Mouse (Mus musculus) intestine, embryonic 14.5 days (tissue): ENCODE results near the gene Pet100. TPM values are rescaled to one million over a fixed set of nuclear protein-coding genes. Genes with fewer than 3 reads are reported as not detected.
"Not testable (repeated sequence)": the region's sequence is repeated elsewhere in the genome, so short reads cannot be mapped to it uniquely, and the experiment has no call there.

Experiments used
- ATAC-seq: fragments of 200-750 bp; cut with Nextera tagmentation; replicated peaks from 2 replicates; pipeline ENCODE4 v1.8.0; 2017; ENCODE audit warnings: low read depth, moderate number of reproducible peaks, moderate TSS enrichment, moderate library complexity; ENCODE audit not compliant: low FRiP score, low TSS enrichment
- DNase-seq: peaks from one replicate; pipeline ENCODE4 v3.0.0-alpha.2; 2018; ENCODE audit warnings: low spot score
- H3K27ac ChIP-seq: fragments of 300-500 bp; sonication (generic); 2 replicates; pipeline ENCODE4 v1.5.1; 2014; ENCODE audit warnings: low read depth, mild to moderate bottlenecking, control low read depth
- H3K27me3 ChIP-seq: fragments of 300-500 bp; sonication (generic); replicated peaks from 2 replicates; pipeline ENCODE4 v1.6.1; 2014; ENCODE audit warnings: low read length, control low read depth; ENCODE audit not compliant: control insufficient read depth, insufficient read depth
- H3K36me3 ChIP-seq: fragments of 300-500 bp; sonication (generic); 2 replicates; pipeline ENCODE4 v1.6.1; 2014; ENCODE audit warnings: low read length, control low read depth; ENCODE audit not compliant: control insufficient read depth, insufficient read depth
- H3K4me1 ChIP-seq: fragments of 300-500 bp; sonication (generic); replicated peaks from 2 replicates; pipeline ENCODE4 v1.6.1; 2014; ENCODE audit warnings: low read length, control low read depth, mixed read lengths; ENCODE audit not compliant: control insufficient read depth, insufficient read depth
- H3K4me2 ChIP-seq: fragments of 300-500 bp; sonication (generic); 2 replicates; pipeline ENCODE4 v1.6.1; 2014; ENCODE audit warnings: low read length
- H3K4me3 ChIP-seq: fragments of 300-500 bp; sonication (generic); 2 replicates; pipeline ENCODE4 v1.5.1; 2014; ENCODE audit warnings: low read depth, low read length, control low read depth, mixed read lengths
- H3K9ac ChIP-seq: fragments of 300-500 bp; sonication (generic); 2 replicates; pipeline ENCODE4 v1.6.1; 2014; ENCODE audit warnings: mild to moderate bottlenecking, low read length
- H3K9me3 ChIP-seq: fragments of 300-500 bp; sonication (generic); 2 replicates; pipeline ENCODE4 v1.6.1; 2016; ENCODE audit warnings: low read length, control low read depth; ENCODE audit not compliant: control insufficient read depth
- WGBS: fragments of 180-500 bp; shearing (Covaris S2); extraction: QIAGEN DNeasy Blood & Tissue Kit; methylation state at CpG from one replicate; pipeline ENCODE4 v1.1.7; 2014; 5-methylcytosine and 5-hydroxymethylcytosine counted together
- polyA plus RNA-seq: library from polyadenylated mRNA; unstranded; fragments of >200 nt; fragmentation: Nextera tagmentation; extraction: Ambion mirVana; gene quantifications from 2 replicates; pipeline ENCODE4 v1.2.1, GENCODE M21; 2014

Pet100 gene
- polyA plus RNA-seq: 95.1 and 95.4 TPM in 2 replicates

DNA sequence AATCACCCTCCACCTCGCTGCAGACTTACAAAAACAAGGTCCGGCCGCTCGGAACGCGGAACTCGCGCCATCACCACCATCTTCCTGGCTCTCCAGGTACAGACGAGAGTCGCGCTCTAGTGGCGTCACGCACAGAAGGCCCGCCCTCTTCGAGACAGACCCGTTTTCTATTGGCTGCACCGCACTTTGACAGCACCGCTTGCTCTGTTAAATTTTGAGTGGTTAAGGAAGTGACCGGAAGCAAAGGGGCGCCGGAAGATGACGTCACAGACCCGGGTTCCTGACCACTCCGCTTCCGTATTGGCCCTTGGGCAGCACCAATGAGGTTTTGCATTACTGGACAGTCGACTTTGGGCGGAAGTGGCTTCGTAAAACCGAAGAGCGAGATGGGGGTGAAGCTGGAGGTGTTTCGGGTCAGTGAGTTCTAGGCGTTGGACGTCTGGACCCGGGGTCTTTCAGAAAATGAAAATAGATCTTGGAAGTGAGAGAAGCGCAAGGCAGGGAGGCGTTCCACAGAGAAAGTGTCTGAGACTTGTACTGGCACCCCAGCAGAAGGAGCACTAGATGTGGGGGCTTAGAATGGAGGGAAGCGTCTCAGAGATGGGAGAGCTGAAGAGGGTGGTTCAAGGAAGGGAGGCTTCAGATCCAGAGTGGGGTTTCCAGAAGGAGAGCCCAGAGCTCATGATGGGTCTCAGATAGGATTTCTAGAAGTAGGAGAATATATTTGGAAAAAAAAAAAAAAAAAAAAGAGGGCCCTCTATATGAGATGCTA lies at the start of gene Pet100, which contains the start of gene Xab2:
Pet100 (plus strand) TSS at position 350 of the 772 bp plus-strand sequence.
Xab2 (minus strand) TSS at position 118 of the 772 bp plus-strand sequence.
- H3K9ac ChIP-seq: peak within 1 kb of the TSS; percentile 81
- H3K27me3 ChIP-seq: no peaks in the 10 kb centered on the region
- no peaks in the 10 kb centered on the region for H3K9me3 ChIP-seq
- peak within 1 kb of the TSS; percentile 94 for H3K4me3 ChIP-seq
- H3K27ac ChIP-seq: no peak within 1 kb of the TSS
- under 1% methylated on average over 37 of the region's 37 CpGs for WGBS
- ATAC-seq (peak; percentile 99), DNase-seq (peak; percentile 100)
- peaks cover 7% of the 10 kb centered on the region; the same call in 1 of the 2 replicates for H3K4me1 ChIP-seq
- peaks cover 19% of the 10 kb centered on the region for H3K36me3 ChIP-seq
- peak within 1 kb of the TSS; percentile 70 for H3K4me2 ChIP-seq

DNA sequence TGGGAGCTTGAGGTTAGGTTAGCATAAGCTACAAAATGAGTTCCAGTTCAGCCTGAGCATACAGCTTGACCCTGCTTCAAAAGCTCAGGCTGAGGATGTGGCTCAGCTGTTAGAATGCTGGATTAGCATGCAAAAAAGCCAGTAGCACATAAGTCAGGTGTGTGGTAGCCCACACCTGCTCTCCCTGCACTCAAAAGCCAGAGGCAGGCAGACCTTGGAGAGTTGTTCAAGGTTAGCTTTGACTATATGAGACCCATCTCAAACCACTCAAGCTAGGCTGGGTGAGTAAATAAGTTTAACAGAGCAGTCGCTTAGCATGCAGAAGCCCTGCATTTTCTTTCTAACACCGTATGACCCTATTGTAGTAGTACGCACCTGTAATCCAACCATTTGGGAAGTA lies 46.8 kb upstream of the Pet100 start:
- H3K4me2 ChIP-seq: no peak overlapping the region
- H3K4me1 ChIP-seq: no peaks in the 10 kb centered on the region
- DNase-seq (no peak), ATAC-seq (no peak)
- no peaks in the 10 kb centered on the region for H3K27me3 ChIP-seq
- H3K36me3 ChIP-seq: no peaks in the 10 kb centered on the region
- H3K9ac ChIP-seq: no peak overlapping the region
- H3K9me3 ChIP-seq: no peaks in the 10 kb centered on the region
- 94% methylated on average over 3 of the region's 3 CpGs for WGBS
- H3K4me3 ChIP-seq: no peak overlapping the region
- H3K27ac ChIP-seq: no peak overlapping the region

GRCm38 (mm10) chr8:3576211-3576960 lies 45.0 kb upstream of the Pet100 start:
- Histone ChIP-seq H3K27ac (no peak overlapping the region), H3K4me1 (no peaks in the 10 kb centered on the region), H3K27me3 (no peaks in the 10 kb centered on the region), H3K36me3 (no peaks in the 10 kb centered on the region), H3K9ac (no peak overlapping the region), H3K9me3 (no peaks in the 10 kb centered on the region), H3K4me3 (no peak overlapping the region), H3K4me2 (no peak overlapping the region)
- DNase-seq (no peak), ATAC-seq (no peak)
- WGBS: 68% methylated on average over 15 of the region's 15 CpGs

DNA sequence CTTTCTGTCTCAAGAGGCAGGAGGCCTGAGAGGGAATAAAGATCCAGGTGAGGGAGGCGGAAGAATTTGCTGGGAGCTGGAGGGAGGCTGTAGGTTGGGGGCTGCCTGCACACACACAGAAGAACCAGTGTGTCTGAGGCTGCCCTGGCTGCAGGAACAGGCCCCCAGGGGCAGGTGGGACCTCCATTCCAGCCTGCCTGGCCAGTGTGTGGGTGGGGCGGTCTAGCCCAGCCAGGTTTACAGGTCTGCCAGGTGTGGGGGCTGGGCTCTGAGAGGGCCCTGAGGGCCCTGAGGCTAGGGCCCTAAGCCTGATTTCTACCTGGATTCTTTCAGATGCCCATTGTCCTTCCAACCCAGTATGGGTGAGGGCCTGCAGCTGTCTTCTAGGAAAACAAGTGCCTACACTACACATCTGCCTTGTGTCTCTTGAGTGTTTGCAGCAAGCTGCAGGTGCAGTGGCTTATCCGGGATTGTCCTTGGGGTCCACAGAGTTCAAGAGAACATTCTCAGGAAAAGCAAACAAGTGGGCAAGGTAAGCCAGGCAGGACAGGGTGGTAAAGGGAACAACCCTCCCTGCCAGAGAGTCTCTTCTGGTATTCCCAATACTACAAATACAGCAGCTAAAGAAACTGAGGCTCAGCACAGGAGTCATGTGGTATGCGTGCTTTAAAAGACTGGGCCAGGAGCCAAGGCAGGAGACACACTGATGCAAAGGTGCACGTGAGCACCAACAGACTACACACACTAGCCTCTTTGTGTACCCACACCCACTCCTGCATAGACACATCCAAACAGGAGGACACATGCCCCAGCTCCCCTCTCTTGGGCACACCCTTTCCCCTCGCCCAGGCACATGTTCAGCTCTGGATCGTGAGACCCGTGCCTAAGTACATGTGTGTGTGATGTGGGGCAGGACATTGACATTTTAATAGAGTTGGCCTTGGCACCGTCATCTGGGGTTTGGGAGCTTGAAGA lies 41.7 kb upstream of the Pet100 start:
- H3K4me3 ChIP-seq: no peak overlapping the region
- H3K27me3 ChIP-seq: no peaks in the 10 kb centered on the region
- 76% methylated on average over 9 of the region's 9 CpGs for WGBS
- H3K4me1 ChIP-seq: no peaks in the 10 kb centered on the region
- no peaks in the 10 kb centered on the region for H3K9me3 ChIP-seq
- H3K36me3 ChIP-seq: no peaks in the 10 kb centered on the region
- no peak overlapping the region for H3K4me2 ChIP-seq
- H3K9ac ChIP-seq: no peak overlapping the region
- peak overlapping the region; percentile 24; the same call in 1 of the 2 replicates for H3K27ac ChIP-seq
- DNase-seq: no peak
- peak; percentile 73 for ATAC-seq

DNA sequence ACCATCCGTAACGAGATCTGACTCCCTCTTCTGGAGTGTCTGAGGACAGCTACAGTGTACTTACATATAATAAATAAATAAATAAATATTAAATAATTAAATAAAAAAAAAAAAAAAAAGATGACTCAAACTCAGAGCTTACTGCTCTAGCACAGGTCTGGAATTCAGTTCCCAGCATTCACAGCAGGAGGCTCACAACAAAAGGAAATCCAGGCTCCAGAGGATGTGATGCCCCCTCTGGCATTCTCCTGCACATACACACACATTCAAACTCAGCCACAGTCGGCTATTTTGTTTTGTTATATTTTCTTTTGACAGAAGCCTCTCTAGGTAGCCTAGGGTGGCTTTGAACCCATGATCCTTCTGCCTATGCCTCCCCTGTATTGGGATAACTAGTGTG lies 39.4 kb upstream of the Pet100 start:
- H3K36me3 ChIP-seq, DNase-seq, ATAC-seq, H3K4me2 ChIP-seq, H3K27me3 ChIP-seq, H3K4me1 ChIP-seq, H3K9me3 ChIP-seq, H3K27ac ChIP-seq, H3K4me3 ChIP-seq, H3K9ac ChIP-seq: not testable (repeated sequence)
- 78% methylated on average over 1 of the region's 3 CpGs for WGBS

GRCm38 (mm10) chr8:3586452-3586851 lies 34.9 kb upstream of the Pet100 start:
- Histone ChIP-seq H3K4me2 (no peak overlapping the region), H3K4me3 (no peak overlapping the region), H3K27me3 (peaks cover 12% of the 10 kb centered on the region), H3K27ac (no peak overlapping the region), H3K9me3 (no peaks in the 10 kb centered on the region), H3K9ac (no peak overlapping the region), H3K4me1 (no peaks in the 10 kb centered on the region), H3K36me3 (no peaks in the 10 kb centered on the region)
- 68% methylated on average over 2 of the region's 2 CpGs for WGBS
- DNase-seq: no peak
- no peak for ATAC-seq

DNA sequence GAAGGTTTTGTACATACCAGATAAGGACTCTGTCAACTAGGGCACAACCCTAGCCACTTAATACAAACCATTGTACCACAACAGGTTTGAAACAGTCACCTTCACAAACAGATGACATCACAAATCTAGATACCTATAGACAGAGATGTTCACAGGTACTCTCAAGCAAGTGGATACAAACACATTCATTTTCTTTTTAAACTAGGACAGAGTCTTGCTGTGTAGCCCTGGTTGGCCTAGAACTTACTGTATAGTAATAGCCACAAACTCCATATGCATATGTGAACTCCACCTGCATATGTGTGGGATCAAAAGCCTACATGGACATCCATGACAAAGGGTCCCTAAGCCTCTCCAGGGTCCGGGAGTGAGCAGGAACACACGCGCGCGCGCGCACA lies 34.4 kb upstream of the Pet100 start, which contains the start of gene Camsap3:
Camsap3 (plus strand) TSS at position 301 of the 398 bp plus-strand sequence.
- ATAC-seq: no peak; the same call in 1 of the 2 replicates
- Histone ChIP-seq H3K27ac (peak within 1 kb of the TSS; percentile 81), H3K4me2 (peak within 1 kb of the TSS; percentile 87), H3K4me3 (peak within 1 kb of the TSS; percentile 63), H3K9me3 (no peaks in the 10 kb centered on the region), H3K27me3 (peaks cover 12% of the 10 kb centered on the region), H3K36me3 (no peaks in the 10 kb centered on the region), H3K9ac (peak within 1 kb of the TSS; percentile 68), H3K4me1 (no peaks in the 10 kb centered on the region)
- no peak for DNase-seq
- 2% methylated on average over 7 of the region's 7 CpGs for WGBS
